Mouse (Mus musculus): ENCODE measurements at regions not wholly inside any gene's neighbourhood (a gene's known extent, or its start where the extent isn't known, plus 50 kb on each side); places are given as distances from the start of the nearest gene placed in this dataset.

DNA sequence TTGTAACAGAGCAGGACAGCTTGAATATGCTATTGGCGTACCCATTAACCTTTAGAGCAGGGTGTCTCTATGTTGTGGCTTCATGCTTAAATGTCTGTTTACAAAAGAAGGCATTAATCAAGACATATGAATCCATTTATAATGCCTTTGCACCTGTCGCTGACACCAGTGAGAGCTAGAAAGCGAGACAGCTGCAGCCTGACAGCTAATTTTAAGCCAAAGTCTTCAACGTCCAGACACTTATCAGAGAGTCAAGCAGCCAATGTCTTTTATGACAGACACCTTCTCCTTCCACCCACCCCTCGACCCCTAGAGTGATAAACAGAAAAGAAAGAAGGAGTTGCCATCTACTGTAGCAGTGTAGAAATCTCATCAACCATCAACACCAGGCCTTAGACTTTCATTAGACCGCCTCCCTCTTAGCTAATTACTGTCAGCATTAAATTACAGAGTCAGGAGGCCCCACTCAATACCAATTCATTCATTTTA, 89.3 kb upstream of the Fam98a start:
- Histone ChIP-seq H3K4me3 (ENCODE audit: insufficient read depth, low read depth, low read length) (no peak overlapping the region), H3K27ac (ENCODE audit: insufficient read depth, low read depth, low read length) (no peak overlapping the region), H3K4me1 (ENCODE audit: control insufficient read depth, insufficient read depth, low read length) (no peaks in the 10 kb centered on the region)
- TF ChIP-seq POLR2A (IDR thresholded peaks at IDR 0.05; ENCODE audit: insufficient read depth, low read depth, low read length) (no peak), CTCF (IDR thresholded peaks at IDR 0.05; ENCODE audit: insufficient read depth, low read depth, low read length) (no peak)
- 60% methylated on average over 6 of the region's 6 CpGs for WGBS

DNA sequence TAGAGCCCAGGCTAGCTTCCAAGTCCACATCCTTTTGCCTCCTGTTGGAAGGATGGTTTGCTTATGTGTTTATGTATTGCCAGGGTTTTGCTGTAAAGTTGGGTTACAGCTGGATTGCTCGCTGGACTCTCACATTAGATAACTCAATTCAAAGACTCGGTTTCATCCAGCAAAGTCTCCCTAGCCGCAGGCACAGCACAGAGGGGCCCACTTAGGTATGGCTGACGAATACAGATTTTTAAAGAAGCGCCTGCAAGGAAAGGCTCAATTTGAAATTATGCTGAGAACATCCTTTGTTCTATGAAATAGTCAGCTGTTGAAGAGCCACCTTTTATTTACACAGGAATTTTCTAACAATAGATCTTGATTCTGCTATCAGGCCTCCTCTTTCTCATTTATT, 88.8 kb upstream of the Fam98a start:
- Histone ChIP-seq H3K4me1 (ENCODE audit: control insufficient read depth, insufficient read depth, low read length) (no peaks in the 10 kb centered on the region), H3K27ac (ENCODE audit: insufficient read depth, low read depth, low read length) (no peak overlapping the region)

DNA sequence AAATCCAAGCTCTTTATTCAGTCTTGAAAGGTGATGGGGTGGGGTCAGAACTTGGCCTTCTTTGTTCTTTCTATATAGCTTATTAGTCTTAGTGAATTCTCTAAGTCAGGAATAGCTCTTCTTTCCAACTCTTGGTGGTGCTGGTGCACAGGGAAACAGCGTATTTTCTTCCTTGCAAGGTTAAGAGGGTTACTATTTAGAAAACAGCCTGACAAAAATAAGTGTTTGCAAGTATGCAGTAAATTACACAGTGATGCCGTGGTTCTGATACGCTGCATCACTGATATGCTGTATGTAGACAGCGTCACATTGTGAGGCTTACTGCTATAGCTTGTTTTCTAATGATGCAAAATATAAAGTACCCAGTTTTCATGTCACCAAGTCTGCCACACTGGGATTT, 78.1 kb upstream of the Fam98a start:
- H3K4me3 ChIP-seq (ENCODE audit: insufficient read depth, low read depth, low read length): no peak overlapping the region
- TF ChIP-seq CTCF (IDR thresholded peaks at IDR 0.05; ENCODE audit: insufficient read depth, low read depth, low read length): no peak
- TF ChIP-seq POLR2A (IDR thresholded peaks at IDR 0.05; ENCODE audit: insufficient read depth, low read depth, low read length): no peak
- WGBS: 28% methylated on average over 4 of the region's 4 CpGs
- H3K4me1 ChIP-seq (ENCODE audit: control insufficient read depth, insufficient read depth, low read length): no peaks in the 10 kb centered on the region
- H3K27ac ChIP-seq (ENCODE audit: insufficient read depth, low read depth, low read length): no peak overlapping the region

More for the DNA sequence above, 88.8 kb upstream of the Fam98a start:
- WGBS: 80% methylated on average over 5 of the region's 5 CpGs
- no peak for TF ChIP-seq POLR2A (IDR thresholded peaks at IDR 0.05; ENCODE audit: insufficient read depth, low read depth, low read length)
- TF ChIP-seq CTCF (IDR thresholded peaks at IDR 0.05; ENCODE audit: insufficient read depth, low read depth, low read length): no peak
- no peak overlapping the region for H3K4me3 ChIP-seq (ENCODE audit: insufficient read depth, low read depth, low read length)

DNA sequence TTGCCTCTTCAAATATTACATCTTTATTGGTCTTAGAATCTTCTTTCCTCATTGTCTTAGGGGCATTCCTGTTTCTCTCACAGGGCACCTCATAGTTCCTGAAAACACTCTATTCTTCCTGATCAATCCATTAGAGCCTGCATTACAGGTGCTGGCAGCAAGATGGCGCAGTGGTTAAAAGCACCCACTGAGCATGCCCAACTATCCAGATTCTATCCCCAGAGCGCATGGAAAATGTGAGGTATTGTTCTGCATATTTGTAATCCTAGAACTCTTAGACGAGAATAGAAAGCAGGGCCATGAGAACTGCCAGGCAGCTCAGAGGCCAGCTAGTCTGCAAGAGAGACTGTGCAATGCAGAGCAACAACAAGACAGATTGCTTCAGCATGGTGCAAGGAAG, 67.7 kb upstream of the Fam98a start:
- Histone ChIP-seq H3K4me3 (ENCODE audit: insufficient read depth, low read depth, low read length) (no peak overlapping the region), H3K4me1 (ENCODE audit: control insufficient read depth, insufficient read depth, low read length) (no peaks in the 10 kb centered on the region), H3K27ac (ENCODE audit: insufficient read depth, low read depth, low read length) (no peak overlapping the region)
- TF ChIP-seq CTCF (IDR thresholded peaks at IDR 0.05; ENCODE audit: insufficient read depth, low read depth, low read length) (no peak), POLR2A (IDR thresholded peaks at IDR 0.05; ENCODE audit: insufficient read depth, low read depth, low read length) (no peak)
- 78% methylated on average over 3 of the region's 3 CpGs for WGBS

DNA sequence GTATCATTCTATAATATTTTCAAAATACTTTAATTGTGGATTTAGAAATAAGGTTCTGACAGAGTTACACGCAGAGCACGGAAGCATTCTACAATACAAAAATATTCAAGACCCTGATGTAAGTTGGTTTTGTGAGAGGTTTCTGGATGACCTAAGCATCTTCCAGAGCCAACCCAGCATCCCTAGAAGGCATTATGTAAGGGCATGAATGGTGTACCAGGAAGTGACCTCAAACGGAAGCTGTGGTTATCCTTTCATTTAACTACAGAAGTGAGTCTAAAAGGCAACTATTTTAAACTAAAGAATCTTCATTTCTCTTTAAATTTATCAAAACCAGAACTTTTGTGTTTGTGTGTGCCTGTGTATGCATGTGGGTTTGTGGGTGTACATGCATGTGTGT, 66.8 kb upstream of the Fam98a start:
- no peaks in the 10 kb centered on the region for H3K4me1 ChIP-seq (ENCODE audit: control insufficient read depth, insufficient read depth, low read length)
- no peak overlapping the region for H3K4me3 ChIP-seq (ENCODE audit: insufficient read depth, low read depth, low read length)
- no peak overlapping the region for H3K27ac ChIP-seq (ENCODE audit: insufficient read depth, low read depth, low read length)
- TF ChIP-seq POLR2A (IDR thresholded peaks at IDR 0.05; ENCODE audit: insufficient read depth, low read depth, low read length) (no peak), CTCF (IDR thresholded peaks at IDR 0.05; ENCODE audit: insufficient read depth, low read depth, low read length) (no peak)
- WGBS: 91% methylated on average over 3 of the region's 3 CpGs

DNA sequence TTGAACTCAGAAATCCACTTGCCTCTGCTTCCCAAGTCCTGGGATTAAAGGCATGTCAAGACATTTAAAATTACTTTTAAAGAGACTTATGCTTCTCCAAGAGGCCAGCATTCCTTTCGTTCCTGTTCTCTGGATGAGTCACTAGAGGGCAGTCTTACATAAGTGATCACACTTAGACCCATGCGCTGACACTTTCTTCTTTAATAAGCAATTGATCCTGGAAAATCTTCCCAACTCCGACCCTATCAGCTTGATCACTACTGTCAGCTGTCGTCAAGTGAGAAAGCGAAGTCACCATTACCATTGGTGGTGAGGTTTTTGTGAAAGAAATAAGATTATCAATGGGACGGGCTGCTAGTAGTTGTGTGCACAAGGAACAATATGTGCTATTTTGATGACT, 65.5 kb upstream of the Fam98a start:
- Histone ChIP-seq H3K4me3 (ENCODE audit: insufficient read depth, low read depth, low read length) (no peak overlapping the region), H3K27ac (ENCODE audit: insufficient read depth, low read depth, low read length) (no peak overlapping the region), H3K4me1 (ENCODE audit: control insufficient read depth, insufficient read depth, low read length) (no peaks in the 10 kb centered on the region)
- TF ChIP-seq CTCF (IDR thresholded peaks at IDR 0.05; ENCODE audit: insufficient read depth, low read depth, low read length) (no peak), POLR2A (IDR thresholded peaks at IDR 0.05; ENCODE audit: insufficient read depth, low read depth, low read length) (no peak)
- WGBS: 9% methylated on average over 6 of the region's 6 CpGs

DNA sequence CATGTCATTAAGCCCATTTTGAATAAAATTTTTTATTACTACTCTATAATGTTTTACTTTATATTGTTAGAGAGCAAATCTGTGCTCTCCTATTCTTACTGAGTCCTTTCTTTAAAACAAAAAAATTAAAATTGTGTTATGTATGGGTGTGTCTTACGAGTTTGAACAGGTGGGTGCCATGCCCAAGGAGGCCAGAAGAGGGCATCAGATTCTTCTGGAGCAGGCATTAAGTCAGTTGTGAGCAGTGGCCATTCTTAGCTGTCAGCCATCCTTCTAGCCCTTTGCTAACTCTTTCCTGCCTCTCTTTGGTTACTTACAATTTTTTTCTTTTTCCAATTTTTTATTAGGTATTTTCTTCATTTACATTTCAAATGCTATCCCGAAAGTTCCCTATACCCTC, 63.6 kb upstream of the Fam98a start:
- 85% methylated on average over 2 of the region's 2 CpGs for WGBS
- no peak overlapping the region for H3K27ac ChIP-seq (ENCODE audit: insufficient read depth, low read depth, low read length)
- no peaks in the 10 kb centered on the region for H3K4me1 ChIP-seq (ENCODE audit: control insufficient read depth, insufficient read depth, low read length)
- H3K4me3 ChIP-seq (ENCODE audit: insufficient read depth, low read depth, low read length): no peak overlapping the region
- TF ChIP-seq CTCF (IDR thresholded peaks at IDR 0.05; ENCODE audit: insufficient read depth, low read depth, low read length): no peak
- no peak for TF ChIP-seq POLR2A (IDR thresholded peaks at IDR 0.05; ENCODE audit: insufficient read depth, low read depth, low read length)

DNA sequence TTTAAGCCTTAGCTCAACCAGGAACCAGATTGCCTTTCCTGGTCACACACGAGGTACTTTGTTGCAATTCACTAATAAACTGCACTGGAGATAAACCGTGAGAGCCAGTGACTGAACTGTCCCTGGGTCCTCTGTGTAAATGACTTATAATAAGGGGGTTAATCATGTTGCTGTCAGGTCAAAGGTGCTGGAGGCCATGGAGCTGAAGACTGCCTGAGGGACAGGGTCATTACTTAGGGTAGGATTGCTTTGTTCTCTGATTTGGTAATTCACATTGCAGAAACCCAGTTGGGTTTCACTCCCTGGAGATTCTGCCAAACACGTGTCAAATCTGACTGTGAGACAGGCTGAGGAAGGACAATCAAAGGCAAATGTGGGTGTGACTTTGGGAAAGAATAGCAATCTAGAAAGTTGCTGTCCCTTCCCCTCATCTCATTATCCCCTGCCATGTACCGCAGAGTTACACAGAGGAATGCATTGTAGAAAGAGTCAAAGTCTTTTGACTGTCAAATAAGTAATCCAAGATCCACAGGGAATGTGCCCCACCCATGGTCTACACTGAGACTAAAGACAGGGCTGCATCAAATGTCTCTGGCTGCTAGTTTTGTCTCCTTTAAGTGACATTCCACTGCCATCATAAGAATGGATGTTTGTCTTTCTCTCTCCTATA, 51.8 kb upstream of the Fam98a start:
- TF ChIP-seq POLR2A (IDR thresholded peaks at IDR 0.05; ENCODE audit: insufficient read depth, low read depth, low read length) (no peak), CTCF (IDR thresholded peaks at IDR 0.05; ENCODE audit: insufficient read depth, low read depth, low read length) (no peak)
- no peak overlapping the region for H3K27ac ChIP-seq (ENCODE audit: insufficient read depth, low read depth, low read length)
- WGBS: 43% methylated on average over 4 of the region's 4 CpGs
- no peaks in the 10 kb centered on the region for H3K4me1 ChIP-seq (ENCODE audit: control insufficient read depth, insufficient read depth, low read length)
- no peak overlapping the region for H3K4me3 ChIP-seq (ENCODE audit: insufficient read depth, low read depth, low read length)

Data from olfactory bulb, adult 2 months (tissue).